Mouse (Mus musculus): Measurements from ENCODE around the gene Nupr1l.
A peak's percentile ranks its signal among the peaks of the same experiment; 100 is the strongest.
"Not testable (repeated sequence)": the region's sequence is repeated elsewhere in the genome, so short reads cannot be mapped to it uniquely, and the experiment has no call there.

The Nupr1l gene

GRCm38 (mm10) chr5:129908242-129908965 is at the start of gene Nupr1l:
Gene Nupr1l, plus strand, starts transcription at chr5:129908540.
- peak; percentile 41 to 60 for DNase-seq (ENCODE audit: low read depth in 1 of 2, low spot score in 2 of 2)

GRCm38 (mm10) chr5:129862325-129862724 is 46.0 kb upstream of the Nupr1l start:
- no peak for DNase-seq (ENCODE audit: low read depth in 1 of 2, low spot score in 2 of 2)

GRCm38 (mm10) chr5:129864467-129864866 is 43.9 kb upstream of the Nupr1l start:
- DNase-seq (ENCODE audit: low read depth in 1 of 2, low spot score in 2 of 2), result no peak

GRCm38 (mm10) chr5:129865841-129866240 is 42.5 kb upstream of the Nupr1l start:
- no peak for DNase-seq (ENCODE audit: low read depth in 1 of 2, low spot score in 2 of 2)

GRCm38 (mm10) chr5:129869238-129869995 is 38.9 kb upstream of the Nupr1l start:
- DNase-seq (ENCODE audit: low read depth in 1 of 2, low spot score in 2 of 2), result no peak

GRCm38 (mm10) chr5:129871238-129871637 is 37.1 kb upstream of the Nupr1l start:
- no peak for DNase-seq (ENCODE audit: low read depth in 1 of 2, low spot score in 2 of 2)

GRCm38 (mm10) chr5:129873942-129874341 is 34.4 kb upstream of the Nupr1l start:
- DNase-seq (ENCODE audit: low read depth in 1 of 2, low spot score in 2 of 2), result no peak

- no peak for DNase-seq (ENCODE audit: low read depth in 1 of 2, low spot score in 2 of 2)
Observed at GRCm38 (mm10) chr5:129875098-129875497, 33.2 kb upstream of the Nupr1l start.

- DNase-seq (ENCODE audit: low read depth in 1 of 2, low spot score in 2 of 2), result no peak
Observed at GRCm38 (mm10) chr5:129877731-129878455, 30.4 kb upstream of the Nupr1l start.

GRCm38 (mm10) chr5:129878946-129879345 is 29.4 kb upstream of the Nupr1l start:
- DNase-seq (ENCODE audit: low read depth in 1 of 2, low spot score in 2 of 2), result no peak

- DNase-seq (ENCODE audit: low read depth in 1 of 2, low spot score in 2 of 2), result no peak
Observed at GRCm38 (mm10) chr5:129879888-129880287, 28.5 kb upstream of the Nupr1l start.

GRCm38 (mm10) chr5:129886271-129886670 is 22.1 kb upstream of the Nupr1l start:
- DNase-seq (ENCODE audit: low read depth in 1 of 2, low spot score in 2 of 2), result no peak

- peak; percentile 81 to 85 for DNase-seq (ENCODE audit: low read depth in 1 of 2, low spot score in 2 of 2)
Observed at GRCm38 (mm10) chr5:129886911-129887636, 21.3 kb upstream of the Nupr1l start, which contains the start of gene Chchd2. Gene Chchd2, minus strand, starts transcription at chr5:129887470.

GRCm38 (mm10) chr5:129890390-129890789 is 17.9 kb upstream of the Nupr1l start:
- DNase-seq (ENCODE audit: low read depth in 1 of 2, low spot score in 2 of 2), result not testable (repeated sequence)

GRCm38 (mm10) chr5:129895198-129896088 is 12.9 kb upstream of the Nupr1l start, which contains the start of gene Zbed5:
Gene Zbed5, plus strand, starts transcription at chr5:129895723.
- peak; percentile 46 to 69 for DNase-seq (ENCODE audit: low read depth in 1 of 2, low spot score in 2 of 2)

GRCm38 (mm10) chr5:129898449-129898848 is 9.9 kb upstream of the Nupr1l start, which contains the start of gene Phkg1:
Gene Phkg1, minus strand, starts transcription at chr5:129898549.
- DNase-seq (ENCODE audit: low read depth in 1 of 2, low spot score in 2 of 2), result no peak

GRCm38 (mm10) chr5:129907775-129908174 is 565 bp upstream of the Nupr1l start:
- no peak for DNase-seq (ENCODE audit: low read depth in 1 of 2, low spot score in 2 of 2)

- DNase-seq (ENCODE audit: low read depth in 1 of 2, low spot score in 2 of 2), result no peak
Observed at GRCm38 (mm10) chr5:129909147-129909546, 807 bp downstream of the Nupr1l start.

- no peak for DNase-seq (ENCODE audit: low read depth in 1 of 2, low spot score in 2 of 2)
Observed at GRCm38 (mm10) chr5:129909591-129909990, 1.3 kb downstream of the Nupr1l start.

- peak in 1 of 2 experiments; percentile 7 for DNase-seq (ENCODE audit: low read depth in 1 of 2, low spot score in 2 of 2)
Observed at GRCm38 (mm10) chr5:129914024-129914423, 5.7 kb downstream of the Nupr1l start.
